Mouse (Mus musculus): Measurements from ENCODE around the gene Smbd1.

DNA sequence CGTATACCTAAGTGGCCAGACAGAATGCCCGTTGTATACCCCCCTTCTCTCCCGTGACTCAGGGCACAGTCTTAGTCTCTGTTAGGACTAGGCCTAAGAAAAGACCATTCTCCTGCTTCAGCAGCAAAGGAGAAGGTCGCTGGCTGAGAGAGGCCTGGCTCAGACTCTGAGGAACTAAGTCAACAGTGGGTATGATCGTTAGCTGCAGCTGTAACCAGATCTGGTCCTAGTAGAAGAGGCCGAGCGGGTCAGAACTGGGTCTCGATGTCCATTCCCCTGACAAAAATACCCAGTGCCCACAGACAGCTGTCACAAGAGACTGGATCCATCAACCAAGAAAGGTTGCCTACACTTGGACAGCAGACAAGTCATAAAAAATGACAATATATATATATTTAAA, 13.2 kb upstream of the Smbd1 start:
- TF ChIP-seq CTCF (IDR thresholded peaks at IDR 0.05; ENCODE audit: low read depth, low read length) (no peak), GATA1 (IDR thresholded peaks at IDR 0.05; ENCODE audit: borderline replicate concordance, low read length) (no peak)

All from G1E (cell line).